Comparison of ENCODE assay signal across 10 mouse cellular contexts in genomic region chr8:84839411-84839810, GRCm38 (mm10). TPM values are rescaled to one million over a fixed set of nuclear protein-coding genes. Genes with fewer than 3 reads are reported as not detected.
A peak's percentile ranks its signal among the peaks of the same experiment; 100 is the strongest.
DNase-seq lines count a peak whose midpoint lies in the region; ATAC-seq and TF ChIP-seq lines count a peak whose summit lies in the region.
"Had no signal": no experiment of that assay in that cellular context is flagged by ENCODE, and none has a peak within 500 bp of the region (broad histone marks: within the 10 kb centered on the region; RNA-seq: fewer than 3 reads in every experiment).

No protein-coding gene starts in this region.

- no peak for TF ChIP-seq CTCF in G1E (IDR thresholded peaks at IDR 0.05; ENCODE audit: low read depth, low read length)

- no peaks in the 10 kb centered on the region for H3K27me3 ChIP-seq in heart, embryonic 12.5 days (replicated peaks)
- no peaks in the 10 kb centered on the region for H3K27me3 ChIP-seq in G1E (ENCODE audit: insufficient read depth, low read length)
- H3K27me3 ChIP-seq in hindbrain, embryonic 13.5 days: no peaks in the 10 kb centered on the region

- no peak for DNase-seq in heart, adult 18-20 months
- DNase-seq in G1E (ENCODE audit: low spot score): no peak
- DNase-seq in layer of hippocampus, adult 8-10 months (ENCODE audit: low spot score in 2 of 2): no peak
- no peak for DNase-seq in thymus, postnatal 4 days
- DNase-seq in gastrocnemius, postnatal 25 days: no peak
- DNase-seq: kidney, adult 2 months; right cerebral cortex, adult 18-20 months had no signal

- peaks cover 41% of the 10 kb centered on the region for H3K79me2 ChIP-seq in macrophage (ENCODE audit: inconsistent target)

- WGBS in heart, embryonic 12.5 days: 89% methylated on average over 2 of the region's 2 CpGs
- 96% methylated on average over 2 of the region's 2 CpGs for WGBS in hindbrain, embryonic 13.5 days
- WGBS in macrophage (ENCODE audit: missing documents): 42% methylated on average over 2 of the region's 2 CpGs

- H3K27ac ChIP-seq in heart, embryonic 12.5 days (ENCODE audit: poor library complexity, severe bottlenecking): no peak overlapping the region
- H3K27ac ChIP-seq in hindbrain, embryonic 13.5 days: peak overlapping the region; percentile 93; the same call in 1 of the 2 replicates
- H3K27ac ChIP-seq in macrophage: peak overlapping the region; percentile 39

- peak overlapping the region; percentile 68 for H3K4me2 ChIP-seq in heart, embryonic 12.5 days
- peak overlapping the region; percentile 71 for H3K4me2 ChIP-seq in hindbrain, embryonic 13.5 days

- H3K4me3 ChIP-seq in heart, embryonic 12.5 days: peak overlapping the region; percentile 91
- peak overlapping the region; percentile 88 for H3K4me3 ChIP-seq in G1E (ENCODE audit: low read depth, low read length)
- H3K4me3 ChIP-seq in hindbrain, embryonic 13.5 days: peak overlapping the region; percentile 93
- peak overlapping the region; percentile 50 for H3K4me3 ChIP-seq in macrophage (ENCODE audit: inconsistent target)

- no peak for ATAC-seq in heart, embryonic 12.5 days (ENCODE audit: insufficient number of reproducible peaks, low FRiP score)
- no peak for ATAC-seq in G1E (ENCODE audit: extremely low read depth, insufficient number of reproducible peaks, low FRiP score, poor library complexity, severe bottlenecking)
- no peak for ATAC-seq in hindbrain, embryonic 13.5 days (ENCODE audit: low FRiP score)

- H3K9me3 ChIP-seq in heart, embryonic 12.5 days (replicated peaks): no peaks in the 10 kb centered on the region
- no peaks in the 10 kb centered on the region for H3K9me3 ChIP-seq in G1E (replicated peaks)
- H3K9me3 ChIP-seq in hindbrain, embryonic 13.5 days: no peaks in the 10 kb centered on the region

- H3K9ac ChIP-seq in heart, embryonic 12.5 days: peak overlapping the region; percentile 97
- H3K9ac ChIP-seq in hindbrain, embryonic 13.5 days: peak overlapping the region; percentile 94

- H3K36me3 ChIP-seq in heart, embryonic 12.5 days: peaks cover 79% of the 10 kb centered on the region
- H3K36me3 ChIP-seq in G1E (replicated peaks) (peaks cover 86% of the 10 kb centered on the region), macrophage (ENCODE audit: inconsistent target) (peaks cover 59% of the 10 kb centered on the region)
- peaks cover 78% of the 10 kb centered on the region for H3K36me3 ChIP-seq in hindbrain, embryonic 13.5 days

- H3K4me1 ChIP-seq in heart, embryonic 12.5 days (replicated peaks): peaks cover 35% of the 10 kb centered on the region
- peaks cover 83% of the 10 kb centered on the region for H3K4me1 ChIP-seq in G1E (ENCODE audit: insufficient read depth, low read depth, low read length)
- H3K4me1 ChIP-seq in hindbrain, embryonic 13.5 days (replicated peaks): peaks cover 59% of the 10 kb centered on the region

RNA-seq across cellular contexts. Expression of gene Rad23a, which starts 1.1 kb away (rescaled TPM):
- polyA plus RNA-seq in heart, embryonic 12.5 days (2016; fragmentation: Nextera tagmentation; extraction: Ambion mirVana): 129 and 131 TPM in 2 replicates
- 10 to 100 TPM; 88.5 to 96.7 TPM for total RNA-seq in heart, adult 18-20 months (2021)
- total RNA-seq in G1E (2014; fragmentation: Nextera tagmentation) (116 and 121 TPM in 2 replicates), G1E (2017) (38.7 and 39.2 TPM in 2 replicates)
- polyA plus RNA-seq in G1E (2012) (414 and 672 TPM in 2 replicates), macrophage (2018) (49.2 to 87.2 TPM (median 79.3 TPM) in 3 replicates)
- 83.2 and 85.5 TPM in 2 replicates for polyA plus RNA-seq in hindbrain, embryonic 13.5 days (2015; fragmentation: Nextera tagmentation; extraction: Ambion mirVana)
- total RNA-seq in macrophage (2018; cell fraction: chromatin; rRNA removed): 10 to 100 TPM in 25 of 26 experiments, 1 to 10 TPM in 1; 9.5 to 50.9 (median 28.6) TPM
- total RNA-seq in macrophage (2018; cell fraction: cytosol; rRNA removed): 100 to 1,000 TPM in 1 of 26 experiments, 10 to 100 TPM in 25; 51.2 to 102 (median 76.6) TPM
- total RNA-seq in macrophage (2018; cell fraction: nucleus; rRNA removed): 10 to 100 TPM; 15.7 to 75.1 (median 36.9) TPM
- 10 to 100 TPM; 66.4 to 76.2 (median 70.5) TPM for total RNA-seq in layer of hippocampus, adult 8-10 months (2022)
- total RNA-seq in gastrocnemius, postnatal 25 days (2021): 100 to 1,000 TPM; 134 TPM

RNA-seq across cellular contexts. Expression of gene Calr, which starts 7.3 kb away (rescaled TPM):
- 747 and 767 TPM in 2 replicates for polyA plus RNA-seq in heart, embryonic 12.5 days (2016; fragmentation: Nextera tagmentation; extraction: Ambion mirVana)
- 100 to 1,000 TPM; 297 to 306 TPM for total RNA-seq in heart, adult 18-20 months (2021)
- total RNA-seq in G1E (2014; fragmentation: Nextera tagmentation) (406 and 435 TPM in 2 replicates), G1E (2017) (831 and 954 TPM in 2 replicates)
- polyA plus RNA-seq in G1E (2012) (248 and 253 TPM in 2 replicates), macrophage (2018) (836 to 3,382 TPM (median 1,154 TPM) in 3 replicates)
- polyA plus RNA-seq in hindbrain, embryonic 13.5 days (2015; fragmentation: Nextera tagmentation; extraction: Ambion mirVana): 646 and 672 TPM in 2 replicates
- 100 to 1,000 TPM in 22 of 26 experiments, 10 to 100 TPM in 4; 65.1 to 425 (median 153) TPM for total RNA-seq in macrophage (2018; cell fraction: chromatin; rRNA removed)
- total RNA-seq in macrophage (2018; cell fraction: cytosol; rRNA removed): 1,000 to 10,000 TPM in 3 of 26 experiments, 100 to 1,000 TPM in 23; 515 to 1,040 (median 830) TPM
- total RNA-seq in macrophage (2018; cell fraction: nucleus; rRNA removed): 1,000 to 10,000 TPM in 8 of 26 experiments, 100 to 1,000 TPM in 18; 204 to 1,692 (median 893) TPM
- 100 to 1,000 TPM; 399 to 630 (median 506) TPM for total RNA-seq in layer of hippocampus, adult 8-10 months (2022)
- 100 to 1,000 TPM; 178 to 214 TPM for total RNA-seq in gastrocnemius, postnatal 25 days (2021)

RNA-seq across cellular contexts. Expression of gene Gadd45gip1, which starts 8.1 kb away (rescaled TPM):
- polyA plus RNA-seq in heart, embryonic 12.5 days (2016; fragmentation: Nextera tagmentation; extraction: Ambion mirVana): 50.9 and 52.1 TPM in 2 replicates
- total RNA-seq in heart, adult 18-20 months (2021): 10 to 100 TPM; 31.5 to 35.7 TPM
- total RNA-seq in G1E (2014; fragmentation: Nextera tagmentation): 10.0 and 13.0 TPM in 2 replicates
- total RNA-seq in G1E (2017): 20.4 and 20.9 TPM in 2 replicates
- 79.7 and 93.0 TPM in 2 replicates for polyA plus RNA-seq in G1E (2012)
- 37.3 and 37.8 TPM in 2 replicates for polyA plus RNA-seq in hindbrain, embryonic 13.5 days (2015; fragmentation: Nextera tagmentation; extraction: Ambion mirVana)
- 1 to 10 TPM in 17 of 26 experiments, under 1 TPM in 9; 0.33 to 6.5 (median 1.4) TPM for total RNA-seq in macrophage (2018; cell fraction: chromatin; rRNA removed)
- 10 to 100 TPM in 5 of 26 experiments, 1 to 10 TPM in 21; 4.9 to 11.1 (median 7.5) TPM for total RNA-seq in macrophage (2018; cell fraction: cytosol; rRNA removed)
- total RNA-seq in macrophage (2018; cell fraction: nucleus; rRNA removed): 1 to 10 TPM in 25 of 26 experiments, under 1 TPM in 1; 0.89 to 5.3 (median 2.0) TPM
- polyA plus RNA-seq in macrophage (2018): 5.8 to 13.9 TPM (median 8.6 TPM) in 3 replicates
- total RNA-seq in layer of hippocampus, adult 8-10 months (2022): 10 to 100 TPM; 21.6 to 27.7 (median 23.3) TPM
- total RNA-seq in gastrocnemius, postnatal 25 days (2021): 10 to 100 TPM; 20.5 to 22.6 TPM

RNA-seq across cellular contexts. Expression of gene Dand5, which starts 16.8 kb away (rescaled TPM):
- 4.6 and 6.2 TPM in 2 replicates for polyA plus RNA-seq in heart, embryonic 12.5 days (2016; fragmentation: Nextera tagmentation; extraction: Ambion mirVana)
- total RNA-seq in heart, adult 18-20 months (2021): 10 to 100 TPM; 10.0 to 13.2 TPM
- 7.1 and 7.7 TPM in 2 replicates for total RNA-seq in G1E (2014; fragmentation: Nextera tagmentation)
- 1.8 and 2.2 TPM in 2 replicates for total RNA-seq in G1E (2017)
- polyA plus RNA-seq in G1E (2012): 1.4 and 2.1 TPM in 2 replicates
- 10.8 and 11.5 TPM in 2 replicates for polyA plus RNA-seq in hindbrain, embryonic 13.5 days (2015; fragmentation: Nextera tagmentation; extraction: Ambion mirVana)
- total RNA-seq in macrophage (2018; cell fraction: chromatin; rRNA removed): 1 to 10 TPM in 14 of 26 experiments, under 1 TPM in 6, not detected in 6; 0.29 to 7.6 (median 2.3) TPM
- total RNA-seq in macrophage (2018; cell fraction: cytosol; rRNA removed): 1 to 10 TPM in 21 of 26 experiments, under 1 TPM in 5; 0.33 to 3.3 (median 2.0) TPM
- total RNA-seq in macrophage (2018; cell fraction: nucleus; rRNA removed): 1 to 10 TPM in 15 of 26 experiments, under 1 TPM in 9, not detected in 2; 0.30 to 5.9 (median 1.6) TPM
- polyA plus RNA-seq in macrophage (2018): 1.2 to 3.3 TPM (median 2.9 TPM) in 3 replicates
- 10 to 100 TPM in 1 of 4 experiments, 1 to 10 TPM in 3; 8.4 to 10.5 (median 8.9) TPM for total RNA-seq in layer of hippocampus, adult 8-10 months (2022)
- 1 to 10 TPM; 9.5 to 9.6 TPM for total RNA-seq in gastrocnemius, postnatal 25 days (2021)

RNA-seq across cellular contexts. Expression of gene Farsa, which starts 17.4 kb away (rescaled TPM):
- polyA plus RNA-seq in heart, embryonic 12.5 days (2016; fragmentation: Nextera tagmentation; extraction: Ambion mirVana): 53.6 and 59.2 TPM in 2 replicates
- total RNA-seq in heart, adult 18-20 months (2021): 10 to 100 TPM; 22.6 to 22.9 TPM
- total RNA-seq in G1E (2014; fragmentation: Nextera tagmentation): 35.3 and 39.6 TPM in 2 replicates
- total RNA-seq in G1E (2017): 182 and 203 TPM in 2 replicates
- 138 and 152 TPM in 2 replicates for polyA plus RNA-seq in G1E (2012)
- 107 and 109 TPM in 2 replicates for polyA plus RNA-seq in hindbrain, embryonic 13.5 days (2015; fragmentation: Nextera tagmentation; extraction: Ambion mirVana)
- total RNA-seq in macrophage (2018; cell fraction: chromatin; rRNA removed): 100 to 1,000 TPM in 1 of 26 experiments, 10 to 100 TPM in 25; 19.4 to 110 (median 62.2) TPM
- total RNA-seq in macrophage (2018; cell fraction: cytosol; rRNA removed): 10 to 100 TPM; 20.0 to 36.0 (median 29.3) TPM
- 10 to 100 TPM; 18.5 to 84.5 (median 35.1) TPM for total RNA-seq in macrophage (2018; cell fraction: nucleus; rRNA removed)
- polyA plus RNA-seq in macrophage (2018): 24.5 to 43.1 TPM (median 29.5 TPM) in 3 replicates
- total RNA-seq in layer of hippocampus, adult 8-10 months (2022): 10 to 100 TPM; 47.2 to 54.8 (median 52.9) TPM
- total RNA-seq in gastrocnemius, postnatal 25 days (2021): 10 to 100 TPM; 21.2 to 24.2 TPM
